Mouse (Mus musculus) testis, postnatal 14 days (tissue): ENCODE results near the gene Entpd6.

Experiments
- DNase-seq: peaks from one replicate; pipeline ENCODE4 v3.0.0; 2021; ENCODE audit warnings: low spot score

Entpd6 gene

GRCm38 (mm10) chr2:150787234-150787771, 38.5 kb downstream of the Entpd6 start:
- DNase-seq = no peak

- DNase-seq = peak; percentile 82
Measured at GRCm38 (mm10) chr2:150788768-150789550, 40.1 kb downstream of the Entpd6 start.

DNA sequence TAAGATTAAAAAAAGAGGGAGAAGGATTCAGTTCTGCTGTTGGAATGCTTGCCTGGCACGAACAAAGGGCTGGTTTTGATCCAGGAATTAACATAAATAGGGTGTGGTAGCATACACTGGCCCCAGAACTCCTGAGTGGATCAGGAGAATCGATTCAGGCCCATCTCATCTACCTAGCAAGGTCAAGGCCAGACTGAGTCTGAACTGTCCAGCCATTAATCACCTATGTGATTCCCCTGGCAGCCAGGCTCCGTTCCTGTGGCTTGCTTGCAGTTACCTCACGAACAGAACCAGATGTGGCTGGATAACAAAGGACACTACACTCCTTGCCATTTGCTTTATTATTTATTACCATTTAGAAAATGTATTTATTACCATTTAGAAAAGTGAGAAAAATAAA, 44.5 kb downstream of the Entpd6 start:
- DNase-seq = no peak

DNA sequence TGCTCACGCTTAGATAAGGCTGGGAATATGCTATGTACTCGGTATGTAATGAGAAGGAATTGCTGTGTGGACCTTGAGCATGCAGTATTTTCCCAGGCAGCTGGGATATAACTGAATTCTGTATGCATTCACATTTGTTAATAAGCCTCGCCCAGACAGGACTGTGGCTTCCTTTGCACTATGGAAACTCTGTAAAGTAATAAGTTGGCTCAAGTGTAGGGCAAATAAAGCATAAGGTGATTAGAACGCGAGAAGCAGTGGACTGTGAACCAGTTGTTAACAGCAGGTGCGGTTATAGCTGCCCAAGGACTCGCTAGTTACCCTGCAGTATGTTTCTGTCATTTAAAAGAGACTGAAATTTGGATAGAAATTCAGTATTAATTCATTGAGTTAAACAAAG, 49.2 kb downstream of the Entpd6 start:
- no peak for DNase-seq

DNA sequence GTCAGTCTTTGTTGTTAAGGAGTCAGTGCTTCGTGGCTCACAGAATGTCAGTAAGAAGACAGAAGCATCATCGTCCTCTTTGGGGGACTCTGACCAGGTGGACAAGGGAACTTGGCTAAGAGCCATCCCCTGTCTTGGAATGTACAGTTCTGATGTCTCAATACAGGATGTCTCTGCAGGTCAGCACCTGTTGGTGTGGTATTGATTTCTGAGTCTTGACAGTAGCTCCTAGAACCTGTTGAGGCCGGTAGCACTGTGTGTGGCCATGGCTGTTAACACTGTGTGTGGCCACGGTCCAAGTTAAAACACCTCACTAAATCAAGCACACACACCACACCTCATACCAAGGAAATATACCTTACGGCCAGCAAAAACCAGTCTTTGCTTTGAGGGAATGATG, 51.8 kb downstream of the Entpd6 start:
- no peak for DNase-seq

GRCm38 (mm10) chr2:150803035-150803434, 54.2 kb downstream of the Entpd6 start:
- DNase-seq = no peak

DNA sequence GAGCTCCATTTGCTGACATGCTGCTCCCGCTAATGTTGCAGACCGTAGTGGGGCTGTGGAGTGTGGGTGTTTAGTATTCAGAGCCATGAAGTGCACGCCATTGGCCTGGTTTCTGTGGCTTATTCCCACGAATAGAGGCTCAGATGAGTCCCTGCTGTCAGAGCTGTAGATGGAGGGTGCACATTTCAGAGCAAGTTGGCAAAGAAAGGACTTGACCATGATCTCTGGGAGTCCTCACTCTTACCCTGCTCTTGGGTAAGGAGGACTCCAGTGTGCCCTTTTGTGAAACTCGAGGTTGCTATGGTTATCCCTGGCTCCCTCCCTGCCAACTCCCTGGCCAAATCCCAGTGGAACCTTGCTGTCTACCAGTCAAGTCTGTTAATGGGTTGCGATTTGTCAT, 59.5 kb downstream of the Entpd6 start:
- DNase-seq = no peak

- DNase-seq = no peak
Measured at GRCm38 (mm10) chr2:150808812-150809211, 60.0 kb downstream of the Entpd6 start.

DNA sequence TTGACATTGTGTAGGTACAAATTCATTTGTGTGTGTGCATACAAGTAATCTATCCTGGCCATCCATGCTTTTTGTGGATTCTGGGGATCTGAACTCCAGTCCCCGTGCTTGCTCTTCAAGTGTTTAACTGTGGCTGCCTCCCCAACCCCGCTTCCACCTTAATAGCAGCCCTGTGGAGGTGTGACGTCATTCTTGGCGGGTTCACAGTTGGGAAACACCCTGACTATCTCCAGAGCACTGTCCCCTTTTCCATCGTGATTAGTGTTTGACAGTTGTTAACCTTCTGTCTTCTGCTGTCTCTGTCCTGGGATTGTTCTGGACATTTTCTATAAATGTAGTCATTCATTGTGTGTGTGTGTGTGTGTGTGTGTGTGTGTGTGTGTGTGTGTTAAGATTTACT, 61.8 kb downstream of the Entpd6 start:
- DNase-seq = no peak

GRCm38 (mm10) chr2:150812816-150813215, 64.0 kb downstream of the Entpd6 start:
- DNase-seq = no peak

- no peak for DNase-seq
Measured at GRCm38 (mm10) chr2:150816676-150817402, 68.0 kb downstream of the Entpd6 start.

- DNase-seq = no peak
Measured at GRCm38 (mm10) chr2:150818742-150819141, 69.9 kb downstream of the Entpd6 start.

DNA sequence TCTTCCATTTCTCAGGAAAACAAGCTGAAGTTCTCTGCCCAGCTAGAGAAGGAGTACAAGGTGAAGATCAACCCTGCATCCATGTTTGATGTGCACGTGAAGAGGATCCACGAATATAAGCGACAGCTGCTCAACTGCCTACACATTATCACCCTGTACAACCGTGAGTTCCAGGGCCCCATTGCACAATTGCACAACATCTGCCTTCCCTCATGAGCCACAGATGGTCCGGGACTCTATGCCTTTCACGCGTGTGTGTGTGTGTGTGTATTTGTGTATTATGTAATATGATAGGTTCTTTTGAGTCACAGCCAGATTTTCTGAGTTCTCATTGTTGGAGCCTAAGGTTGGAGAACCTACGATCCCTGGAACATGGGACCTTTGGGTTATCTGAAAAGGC, 71.9 kb downstream of the Entpd6 start:
- no peak for DNase-seq
